Mouse (Mus musculus) midbrain, embryonic 14.5 days (tissue): ENCODE data around the gene Syt1. TPM values are rescaled to one million over a fixed set of nuclear protein-coding genes. Genes with fewer than 3 reads are reported as not detected.

Experiments
- ATAC-seq: fragments of 200-750 bp; cut with Nextera tagmentation; 2 replicates; pipeline ENCODE4 v1.8.0; 2017; ENCODE audit warnings: moderate number of reproducible peaks, moderate library complexity; ENCODE audit not compliant: low FRiP score, low TSS enrichment
- DNase-seq: peaks from one replicate; pipeline ENCODE4 v3.0.0-alpha.2; 2015
- H3K27ac ChIP-seq: fragments of 300-500 bp; sonication (generic); replicated peaks from 2 replicates; pipeline ENCODE4 v1.5.1; 2014; ENCODE audit warnings: mild to moderate bottlenecking, low read depth, low read length, moderate library complexity
- H3K27me3 ChIP-seq: fragments of 300-500 bp; sonication (generic); 2 replicates; pipeline ENCODE4 v1.6.1; 2014; ENCODE audit warnings: low read length, control low read depth, mixed read lengths; ENCODE audit not compliant: control insufficient read depth, insufficient read depth
- H3K36me3 ChIP-seq: fragments of 300-500 bp; sonication (generic); 2 replicates; pipeline ENCODE4 v1.6.1; 2014; ENCODE audit warnings: low read length, control low read depth; ENCODE audit not compliant: control insufficient read depth, insufficient read depth
- H3K4me1 ChIP-seq: fragments of 300-500 bp; sonication (generic); 2 replicates; pipeline ENCODE4 v1.6.1; 2014; ENCODE audit warnings: mild to moderate bottlenecking, antibody characterized with exemption, low read length, control low read depth; ENCODE audit not compliant: control insufficient read depth, insufficient read depth
- H3K4me2 ChIP-seq: fragments of 300-500 bp; sonication (generic); 2 replicates; pipeline ENCODE4 v1.6.1; 2014; ENCODE audit warnings: mild to moderate bottlenecking, low read length, moderate library complexity
- H3K4me3 ChIP-seq: fragments of 300-500 bp; sonication (generic); replicated peaks from 2 replicates; pipeline ENCODE4 v1.5.1; 2014; ENCODE audit warnings: low read depth, low read length
- H3K9ac ChIP-seq: fragments of 300-500 bp; sonication (generic); replicated peaks from 2 replicates; pipeline ENCODE4 v1.6.1; 2014; ENCODE audit warnings: mild to moderate bottlenecking, low read length, moderate library complexity
- H3K9me3 ChIP-seq: fragments of 300-500 bp; sonication (generic); 2 replicates; pipeline ENCODE4 v1.6.1; 2016; ENCODE audit warnings: low read length, control low read depth, mixed read lengths; ENCODE audit not compliant: control insufficient read depth
- WGBS: fragments of 180-500 bp; shearing (Covaris S2); extraction: QIAGEN DNeasy Blood & Tissue Kit; methylation state at CpG from one replicate; pipeline ENCODE4 v1.1.7; 2014; 5-methylcytosine and 5-hydroxymethylcytosine counted together
- polyA plus RNA-seq: library from polyadenylated mRNA; unstranded; fragments of >200 nt; fragmentation: Nextera tagmentation; extraction: Ambion mirVana; gene quantifications from 2 replicates; pipeline ENCODE4 v1.2.1, GENCODE M21; 2014

Syt1 gene
- polyA plus RNA-seq, 1 experiment from 2014 or later = 103 TPM

- no peak overlapping the region for H3K4me2 ChIP-seq
- 74% methylated on average over 3 of the region's 3 CpGs for WGBS
- H3K36me3 ChIP-seq = no peaks in the 10 kb centered on the region
- no peak overlapping the region for H3K9ac ChIP-seq
- no peaks in the 10 kb centered on the region for H3K9me3 ChIP-seq
- no peak overlapping the region for H3K27ac ChIP-seq
- no peak for DNase-seq
- H3K4me1 ChIP-seq = no peaks in the 10 kb centered on the region
- ATAC-seq = no peak
- H3K4me3 ChIP-seq = no peak overlapping the region
- no peaks in the 10 kb centered on the region for H3K27me3 ChIP-seq
These were observed 285.9 kb downstream of the Syt1 start for GRCm38 (mm10) chr10:108724878-108725277.

- Histone ChIP-seq H3K9ac (no peak overlapping the region), H3K27me3 (no peaks in the 10 kb centered on the region), H3K27ac (no peak overlapping the region), H3K36me3 (no peaks in the 10 kb centered on the region), H3K4me3 (no peak overlapping the region), H3K4me2 (no peak overlapping the region), H3K4me1 (no peaks in the 10 kb centered on the region), H3K9me3 (no peaks in the 10 kb centered on the region)
- ATAC-seq = no peak
- no peak for DNase-seq
- 81% methylated on average over 5 of the region's 5 CpGs for WGBS
These were observed 300.3 kb downstream of the Syt1 start for GRCm38 (mm10) chr10:108710514-108710913.

GRCm38 (mm10) chr10:108705658-108706057 is 305.1 kb downstream of the Syt1 start:
- Histone ChIP-seq H3K9me3 (no peaks in the 10 kb centered on the region), H3K27ac (no peak overlapping the region), H3K36me3 (no peaks in the 10 kb centered on the region), H3K4me1 (no peaks in the 10 kb centered on the region), H3K9ac (no peak overlapping the region), H3K4me2 (no peak overlapping the region), H3K4me3 (no peak overlapping the region), H3K27me3 (no peaks in the 10 kb centered on the region)
- DNase-seq (no peak), ATAC-seq (no peak)
- WGBS = 94% methylated on average over 3 of the region's 3 CpGs

GRCm38 (mm10) chr10:108701361-108702128 is 309.2 kb downstream of the Syt1 start:
- peak; percentile 75; the same call in 1 of the 2 replicates for ATAC-seq
- Histone ChIP-seq H3K4me1 (no peaks in the 10 kb centered on the region), H3K9me3 (no peaks in the 10 kb centered on the region), H3K9ac (no peak overlapping the region; the same call in 1 of the 2 replicates), H3K36me3 (no peaks in the 10 kb centered on the region), H3K4me2 (peak overlapping the region; percentile 23), H3K27me3 (no peaks in the 10 kb centered on the region), H3K4me3 (no peak overlapping the region), H3K27ac (peak overlapping the region; percentile 73)
- 12% methylated on average over 14 of the region's 14 CpGs for WGBS
- peak; percentile 76 for DNase-seq

GRCm38 (mm10) chr10:108699946-108700345 is 310.8 kb downstream of the Syt1 start, which contains the start of gene Gm5136:
TSS of gene Gm5136 (minus strand) at chr10:108700160.
- no peaks in the 10 kb centered on the region for H3K9me3 ChIP-seq
- H3K4me1 ChIP-seq = no peaks in the 10 kb centered on the region
- 98% methylated on average over 9 of the region's 9 CpGs for WGBS
- peak within 1 kb of the TSS; percentile 23 for H3K4me2 ChIP-seq
- no peak within 1 kb of the TSS for H3K9ac ChIP-seq
- H3K4me3 ChIP-seq = no peak within 1 kb of the TSS
- no peak for DNase-seq
- no peaks in the 10 kb centered on the region for H3K27me3 ChIP-seq
- H3K36me3 ChIP-seq = no peaks in the 10 kb centered on the region
- H3K27ac ChIP-seq = peak within 1 kb of the TSS; percentile 73; the same call in 1 of the 2 replicates
- peak; percentile 73 for ATAC-seq

- H3K9ac ChIP-seq = no peak overlapping the region
- no peak overlapping the region for H3K27ac ChIP-seq
- no peaks in the 10 kb centered on the region for H3K4me1 ChIP-seq
- no peaks in the 10 kb centered on the region for H3K27me3 ChIP-seq
- H3K9me3 ChIP-seq = no peaks in the 10 kb centered on the region
- no peaks in the 10 kb centered on the region for H3K36me3 ChIP-seq
- H3K4me2 ChIP-seq = no peak overlapping the region
- no peak for DNase-seq
- no peak for ATAC-seq
- H3K4me3 ChIP-seq = no peak overlapping the region
- 80% methylated on average over 5 of the region's 5 CpGs for WGBS
These were observed 313.7 kb downstream of the Syt1 start for GRCm38 (mm10) chr10:108697062-108697461.

GRCm38 (mm10) chr10:108690954-108691353 is 319.8 kb downstream of the Syt1 start:
- Histone ChIP-seq H3K36me3 (no peaks in the 10 kb centered on the region), H3K27ac (peak overlapping the region; percentile 42; the same call in 1 of the 2 replicates), H3K9ac (no peak overlapping the region), H3K4me1 (peaks cover 12% of the 10 kb centered on the region; the same call in 1 of the 2 replicates), H3K4me3 (no peak overlapping the region), H3K9me3 (no peaks in the 10 kb centered on the region), H3K4me2 (peak overlapping the region; percentile 22; the same call in 1 of the 2 replicates), H3K27me3 (no peaks in the 10 kb centered on the region)
- ATAC-seq (peak; percentile 64; the same call in 1 of the 2 replicates), DNase-seq (peak; percentile 71)
- 28% methylated on average over 9 of the region's 9 CpGs for WGBS

GRCm38 (mm10) chr10:108686696-108687095 is 324.1 kb downstream of the Syt1 start:
- DNase-seq (peak; percentile 42), ATAC-seq (no peak; the same call in 1 of the 2 replicates)
- H3K4me1 ChIP-seq = peaks cover 12% of the 10 kb centered on the region; the same call in 1 of the 2 replicates
- H3K36me3 ChIP-seq = no peaks in the 10 kb centered on the region
- no peaks in the 10 kb centered on the region for H3K9me3 ChIP-seq
- H3K4me2 ChIP-seq = no peak overlapping the region
- H3K27ac ChIP-seq = peak overlapping the region; percentile 41; the same call in 1 of the 2 replicates
- no peak overlapping the region for H3K4me3 ChIP-seq
- WGBS = 39% methylated on average over 4 of the region's 4 CpGs
- H3K9ac ChIP-seq = no peak overlapping the region
- H3K27me3 ChIP-seq = no peaks in the 10 kb centered on the region
